Mouse (Mus musculus): Measurements from ENCODE around the gene Pycr2. TPM values are rescaled to one million over a fixed set of nuclear protein-coding genes. Genes with fewer than 3 reads are reported as not detected.
"Not testable (repeated sequence)": the region's sequence is repeated elsewhere in the genome, so short reads cannot be mapped to it uniquely, and the experiment has no call there.

The Pycr2 gene
- total and polyA plus RNA-seq, 3 experiments = 22.7 to 122 (median 23.2) TPM

GRCm38 (mm10) chr1:180933659-180934058 is 29.6 kb downstream of the Pycr2 start:
- no peak for DNase-seq (ENCODE audit: low spot score)
- H3K4me3 ChIP-seq (ENCODE audit: low read depth, low read length) = no peak overlapping the region
- no peak for ATAC-seq (ENCODE audit: extremely low read depth, insufficient number of reproducible peaks, low FRiP score, poor library complexity, severe bottlenecking)
- no peaks in the 10 kb centered on the region; the same call in 1 of the 2 replicates for H3K9me3 ChIP-seq (replicated peaks)
- no peak for TF ChIP-seq TAL1 (conservative IDR thresholded peaks at IDR 0.05; ENCODE audit: low read depth, low read length)
- no peak for TF ChIP-seq GATA1 (IDR thresholded peaks at IDR 0.05; ENCODE audit: borderline replicate concordance, low read length)
- no peak for TF ChIP-seq GATA2 (IDR thresholded peaks at IDR 0.05; ENCODE audit: borderline replicate concordance, low read depth, low read length)
- H3K27me3 ChIP-seq (ENCODE audit: insufficient read depth, low read length) = peaks cover 57% of the 10 kb centered on the region
- H3K36me3 ChIP-seq (replicated peaks) = no peaks in the 10 kb centered on the region
- H3K4me1 ChIP-seq (ENCODE audit: insufficient read depth, low read depth, low read length) = peaks cover 8% of the 10 kb centered on the region

DNA sequence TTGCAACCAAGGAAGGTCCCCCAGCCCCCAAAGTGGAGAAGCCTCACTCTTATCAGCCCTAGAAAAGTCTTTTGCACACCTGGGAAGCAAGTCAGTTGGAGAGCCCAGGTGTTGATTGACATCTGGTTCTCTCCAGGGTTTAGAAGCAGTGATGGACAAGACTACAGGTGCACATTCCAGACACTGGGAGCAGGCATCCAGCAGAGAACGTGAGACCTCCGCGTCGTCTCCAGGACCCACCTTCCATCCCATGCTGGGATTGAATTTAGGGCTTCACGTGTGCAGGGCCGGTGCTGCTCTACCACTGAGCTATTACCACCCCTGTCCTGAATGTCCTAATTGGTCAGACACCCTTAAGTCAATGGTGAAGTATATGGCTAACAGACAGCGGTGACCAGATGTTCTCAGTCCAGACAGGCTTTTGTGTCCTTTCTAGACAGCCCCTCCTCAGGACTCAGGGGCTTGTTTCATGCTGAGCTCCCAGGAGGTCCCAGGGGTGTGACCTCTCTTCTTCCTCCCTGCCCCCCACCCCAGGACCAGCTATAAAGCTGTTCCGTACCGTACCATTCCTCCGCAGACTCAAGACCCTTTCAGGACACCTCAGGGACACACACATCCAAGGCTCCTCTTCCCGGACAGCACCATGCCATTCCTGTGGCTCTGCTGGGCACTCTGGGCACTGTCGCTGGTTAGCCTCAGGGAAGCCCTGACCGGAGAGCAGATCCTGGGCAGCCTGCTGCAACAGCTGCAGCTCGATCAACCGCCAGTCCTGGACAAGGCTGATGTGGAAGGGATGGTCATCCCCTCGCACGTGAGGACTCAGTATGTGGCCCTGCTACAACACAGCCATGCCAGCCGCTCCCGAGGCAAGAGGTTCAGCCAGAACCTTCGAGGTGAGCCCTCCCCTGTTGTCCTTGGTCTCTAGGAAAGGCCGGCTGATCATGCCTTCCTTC is 30.6 kb downstream of the Pycr2 start, which contains the start of gene Lefty1:
Gene Lefty1, plus strand, starts transcription at position 556 of the 953 bp plus-strand sequence.
- Histone ChIP-seq H3K4me3 (ENCODE audit: low read depth, low read length) (no peak within 1 kb of the TSS), H3K9me3 (replicated peaks) (no peaks in the 10 kb centered on the region; the same call in 1 of the 2 replicates), H3K4me1 (ENCODE audit: insufficient read depth, low read depth, low read length) (peaks cover 8% of the 10 kb centered on the region), H3K36me3 (replicated peaks) (no peaks in the 10 kb centered on the region), H3K27me3 (ENCODE audit: insufficient read depth, low read length) (peaks cover 55% of the 10 kb centered on the region)
- DNase-seq (ENCODE audit: low spot score) (no peak), ATAC-seq (ENCODE audit: extremely low read depth, insufficient number of reproducible peaks, low FRiP score, poor library complexity, severe bottlenecking) (no peak)
- TF ChIP-seq POLR2AphosphoS5 (IDR thresholded peaks at IDR 0.05; ENCODE audit: insufficient replicate concordance, low read depth, low read length) = no peak
- no peak for TF ChIP-seq CTCF (IDR thresholded peaks at IDR 0.05; ENCODE audit: low read depth, low read length)
- no peak for TF ChIP-seq GATA1 (IDR thresholded peaks at IDR 0.05; ENCODE audit: borderline replicate concordance, low read length)
- TF ChIP-seq GATA2 (IDR thresholded peaks at IDR 0.05; ENCODE audit: borderline replicate concordance, low read depth, low read length) = no peak
- no peak for TF ChIP-seq TAL1 (conservative IDR thresholded peaks at IDR 0.05; ENCODE audit: low read depth, low read length)

DNA sequence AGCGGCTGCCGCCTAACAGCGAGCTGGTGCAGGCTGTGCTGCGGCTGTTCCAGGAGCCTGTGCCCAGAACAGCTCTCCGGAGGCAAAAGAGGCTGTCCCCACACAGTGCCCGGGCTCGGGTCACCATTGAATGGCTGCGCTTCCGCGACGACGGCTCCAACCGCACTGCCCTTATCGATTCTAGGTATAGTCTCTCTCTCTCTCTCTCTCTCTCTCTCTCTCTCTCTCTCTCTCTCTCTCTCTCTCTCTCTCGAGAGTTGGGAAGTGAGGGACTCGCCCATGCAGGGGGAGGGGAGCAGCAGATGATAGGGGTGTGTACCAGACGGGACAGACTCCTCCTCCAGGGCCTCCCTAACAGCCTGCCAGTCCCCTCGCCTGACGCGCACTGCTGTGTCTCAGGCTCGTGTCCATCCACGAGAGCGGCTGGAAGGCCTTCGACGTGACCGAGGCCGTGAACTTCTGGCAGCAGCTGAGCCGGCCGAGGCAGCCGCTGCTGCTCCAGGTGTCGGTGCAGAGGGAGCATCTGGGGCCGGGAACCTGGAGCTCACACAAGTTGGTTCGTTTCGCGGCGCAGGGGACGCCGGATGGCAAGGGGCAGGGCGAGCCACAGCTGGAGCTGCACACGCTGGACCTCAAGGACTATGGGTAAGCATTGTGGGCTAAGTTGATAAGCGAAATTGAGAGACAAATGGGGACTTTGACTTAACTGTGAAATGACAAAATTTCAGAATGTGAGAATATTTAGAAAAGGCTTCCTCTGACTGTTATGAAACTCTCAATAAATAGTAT is 32.7 kb downstream of the Pycr2 start:
- not testable (repeated sequence) for H3K9me3 ChIP-seq (replicated peaks); DNase-seq (ENCODE audit: low spot score); H3K36me3 ChIP-seq (replicated peaks); ATAC-seq (ENCODE audit: extremely low read depth, insufficient number of reproducible peaks, low FRiP score, poor library complexity, severe bottlenecking)
- Histone ChIP-seq H3K4me3 (ENCODE audit: low read depth, low read length) (peak overlapping the region; percentile 52; the same call in 1 of the 2 replicates), H3K4me1 (ENCODE audit: insufficient read depth, low read depth, low read length) (peaks cover 13% of the 10 kb centered on the region), H3K27me3 (ENCODE audit: insufficient read depth, low read length) (peaks cover 63% of the 10 kb centered on the region)

GRCm38 (mm10) chr1:180937631-180938030 is 33.5 kb downstream of the Pycr2 start:
- not testable (repeated sequence) for DNase-seq (ENCODE audit: low spot score); ATAC-seq (ENCODE audit: extremely low read depth, insufficient number of reproducible peaks, low FRiP score, poor library complexity, severe bottlenecking); H3K4me3 ChIP-seq (ENCODE audit: low read depth, low read length); H3K36me3 ChIP-seq (replicated peaks); H3K9me3 ChIP-seq (replicated peaks)
- Histone ChIP-seq H3K4me1 (ENCODE audit: insufficient read depth, low read depth, low read length) (peaks cover 20% of the 10 kb centered on the region), H3K27me3 (ENCODE audit: insufficient read depth, low read length) (peaks cover 60% of the 10 kb centered on the region)

DNA sequence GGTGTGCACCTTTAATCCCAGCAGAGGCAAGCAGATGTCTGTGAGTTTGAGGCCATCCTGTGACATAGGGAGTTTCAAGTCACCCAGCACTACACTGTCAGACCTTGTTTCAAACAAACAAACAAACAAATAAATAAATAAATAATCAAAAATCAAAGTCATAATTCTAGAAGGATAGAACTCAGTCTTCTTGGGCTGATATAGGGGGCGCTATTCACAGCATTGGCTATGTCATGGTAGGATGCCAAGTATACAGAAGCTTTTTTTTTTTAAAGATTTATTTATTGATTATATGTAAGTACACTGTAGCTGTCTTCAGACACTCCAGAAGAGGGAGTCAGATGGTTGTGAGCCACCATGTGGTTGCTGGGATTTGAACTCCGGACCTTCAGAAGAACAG is 34.7 kb downstream of the Pycr2 start:
- DNase-seq (ENCODE audit: low spot score); ATAC-seq (ENCODE audit: extremely low read depth, insufficient number of reproducible peaks, low FRiP score, poor library complexity, severe bottlenecking); H3K9me3 ChIP-seq (replicated peaks); H3K36me3 ChIP-seq (replicated peaks); H3K4me3 ChIP-seq (ENCODE audit: low read depth, low read length): not testable (repeated sequence)
- Histone ChIP-seq H3K4me1 (ENCODE audit: insufficient read depth, low read depth, low read length) (peaks cover 30% of the 10 kb centered on the region), H3K27me3 (ENCODE audit: insufficient read depth, low read length) (peaks cover 58% of the 10 kb centered on the region)

DNA sequence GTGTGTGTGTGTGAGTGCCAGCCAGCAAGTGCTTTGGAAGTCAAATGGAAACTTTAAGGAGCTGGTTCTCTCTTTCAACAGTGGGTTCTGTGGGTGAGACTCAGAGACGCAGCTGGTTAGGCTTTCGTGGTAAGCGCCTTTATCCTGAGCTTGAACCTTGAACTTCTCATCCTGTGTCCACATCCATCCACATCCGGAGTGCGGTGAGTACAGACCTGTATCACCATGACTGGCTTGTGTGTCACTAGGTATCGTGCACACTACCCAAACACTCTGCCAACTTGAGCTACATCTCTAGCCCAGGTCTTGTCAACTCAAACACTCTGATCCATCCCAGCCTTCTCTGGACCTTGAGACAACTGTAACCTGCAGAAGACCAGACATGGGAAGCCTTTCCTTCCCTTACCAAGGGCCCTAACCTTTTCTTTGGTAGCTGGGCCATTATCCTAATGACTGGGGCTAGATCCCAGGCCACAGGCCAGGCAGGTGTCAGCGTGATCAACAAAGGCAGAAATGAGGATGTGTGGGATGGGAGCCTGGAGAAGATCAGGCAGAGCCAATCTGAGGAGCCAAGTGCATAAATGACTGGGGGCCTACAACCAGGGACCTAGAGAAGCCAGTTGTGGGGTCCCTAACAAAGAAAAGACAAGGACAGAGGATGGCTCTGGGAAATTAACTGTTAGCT is 36.8 kb downstream of the Pycr2 start:
- Histone ChIP-seq H3K4me1 (ENCODE audit: insufficient read depth, low read depth, low read length) (peaks cover 45% of the 10 kb centered on the region), H3K9me3 (replicated peaks) (no peaks in the 10 kb centered on the region), H3K4me3 (ENCODE audit: low read depth, low read length) (no peak overlapping the region), H3K27me3 (ENCODE audit: insufficient read depth, low read length) (peaks cover 37% of the 10 kb centered on the region), H3K36me3 (replicated peaks) (no peaks in the 10 kb centered on the region)
- TF ChIP-seq GATA1 (IDR thresholded peaks at IDR 0.05; ENCODE audit: borderline replicate concordance, low read length) (no peak), GATA2 (IDR thresholded peaks at IDR 0.05; ENCODE audit: borderline replicate concordance, low read depth, low read length) (no peak), POLR2AphosphoS5 (IDR thresholded peaks at IDR 0.05; ENCODE audit: insufficient replicate concordance, low read depth, low read length) (no peak), TAL1 (conservative IDR thresholded peaks at IDR 0.05; ENCODE audit: low read depth, low read length) (no peak), CTCF (IDR thresholded peaks at IDR 0.05; ENCODE audit: low read depth, low read length) (no peak)
- DNase-seq (ENCODE audit: low spot score) = no peak
- no peak for ATAC-seq (ENCODE audit: extremely low read depth, insufficient number of reproducible peaks, low FRiP score, poor library complexity, severe bottlenecking)

Data from G1E (cell line).